Mouse (Mus musculus): ENCODE measurements at regions not wholly inside any gene's neighbourhood (a gene's known extent, or its start where the extent isn't known, plus 50 kb on each side); places are given as distances from the start of the nearest gene placed in this dataset.

- no peak for TF ChIP-seq CTCF (IDR thresholded peaks at IDR 0.05; ENCODE audit: control insufficient read depth, insufficient read depth, insufficient read length)
- TF ChIP-seq MAX (IDR thresholded peaks at IDR 0.05), result no peak
- no peak for TF ChIP-seq MYOD1 (IDR thresholded peaks at IDR 0.05; ENCODE audit: control insufficient read depth, insufficient read length, low read depth)
- no peak for TF ChIP-seq MYOG (IDR thresholded peaks at IDR 0.05; ENCODE audit: control insufficient read depth, extremely low read depth, insufficient read length)
These were observed 119.6 kb downstream of the Enc1 start for GRCm38 (mm10) chr13:97360551-97360950.

Measured in C2C12 (cell line).